Mouse (Mus musculus) C2C12 (cell line): Measurements from ENCODE around the gene Cdh4. TPM values are rescaled to one million over a fixed set of nuclear protein-coding genes. Genes with fewer than 3 reads are reported as not detected.

Experiments
- H3K27me3 ChIP-seq: one replicate; pipeline ENCODE4 v1.6.1; 2011; ENCODE audit not compliant: control insufficient read depth, insufficient read depth, insufficient read length
- H3K36me3 ChIP-seq: one replicate; pipeline ENCODE4 v1.6.1; 2011; ENCODE audit not compliant: control insufficient read depth, insufficient read depth
- H3K4me3 ChIP-seq: one replicate; pipeline ENCODE4 v1.5.1; 2011; ENCODE audit warnings: mild to moderate bottlenecking, control low read depth; ENCODE audit not compliant: poor library complexity, insufficient read depth, severe bottlenecking
- H3K79me2 ChIP-seq: one replicate; pipeline ENCODE4 v1.6.1; 2011; ENCODE audit not compliant: control insufficient read depth, insufficient read depth
- H3K79me3 ChIP-seq: one replicate; pipeline ENCODE4 v1.6.1; 2011; ENCODE audit warnings: low read depth, control low read depth
- H3ac ChIP-seq: one replicate; pipeline ENCODE3; 2011; ENCODE audit warnings: low read depth; ENCODE audit not compliant: control insufficient read depth, insufficient read length
- CEBPB ChIP-seq: IDR thresholded peaks from one replicate; pipeline ENCODE4 v1.6.1; 2011; ENCODE audit warnings: low read depth, mild to moderate bottlenecking, control low read depth, moderate library complexity
- CTCF ChIP-seq: IDR thresholded peaks from one replicate; pipeline ENCODE4 v1.5.1; 2011; ENCODE audit not compliant: control insufficient read depth, insufficient read depth, insufficient read length
- FOSL1 ChIP-seq: IDR thresholded peaks from one replicate; pipeline ENCODE4 v1.8.0; 2011; ENCODE audit warnings: mild to moderate bottlenecking, low read length; ENCODE audit not compliant: poor library complexity, insufficient read depth, severe bottlenecking
- MAX ChIP-seq: IDR thresholded peaks from one replicate; pipeline ENCODE4 v1.6.1; 2011; ENCODE audit warnings: mild to moderate bottlenecking, control low read depth
- MYOD1 ChIP-seq: IDR thresholded peaks from one replicate; pipeline ENCODE4 v1.6.1; 2011; ENCODE audit warnings: low read depth; ENCODE audit not compliant: control insufficient read depth, insufficient read length
- MYOG ChIP-seq: IDR thresholded peaks from one replicate; pipeline ENCODE4 v1.6.1; 2011; ENCODE audit not compliant: control insufficient read depth, insufficient read length; ENCODE audit errors: extremely low read depth
- USF1 ChIP-seq: IDR thresholded peaks from one replicate; pipeline ENCODE4 v1.6.1; 2011; ENCODE audit warnings: low read depth, mild to moderate bottlenecking, control low read depth, moderate library complexity
- polyA plus RNA-seq: library from polyadenylated mRNA; unstranded; fragments of >200 nt; fragmentation: generic; extraction: Trizol; gene quantifications from one replicate; pipeline ENCODE4 v1.2.1, GENCODE M21; 2012; ENCODE audit warnings: missing spikeins

The Cdh4 gene
- polyA plus RNA-seq, 1 experiment, result not detected

DNA sequence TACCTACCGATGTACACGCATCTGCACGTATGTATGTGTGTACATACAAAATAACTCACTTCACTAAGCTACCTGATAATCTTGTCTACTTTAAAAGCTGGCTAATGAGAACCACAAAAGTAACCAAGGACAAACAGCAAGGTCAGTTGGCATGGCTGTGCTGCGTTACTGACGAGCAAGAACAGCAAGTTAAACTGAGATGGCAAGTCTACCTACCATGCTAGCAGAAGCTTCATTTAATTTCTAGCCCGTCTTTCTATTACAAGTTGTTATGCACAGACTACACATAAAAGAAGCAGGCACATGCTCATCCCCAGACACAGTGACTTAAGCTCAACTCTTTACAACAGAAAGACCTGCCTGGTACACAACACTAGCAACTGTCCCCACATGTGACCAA, 504.3 kb downstream of the Cdh4 start:
- TF ChIP-seq MAX (no peak), USF1 (no peak), CTCF (no peak), MYOG (no peak), MYOD1 (no peak), FOSL1 (no peak), CEBPB (no peak)
- no peak overlapping the region for H3ac ChIP-seq
- H3K36me3 ChIP-seq, result no peaks in the 10 kb centered on the region
- H3K79me3 ChIP-seq, result peaks cover 86% of the 10 kb centered on the region
- peaks cover 100% of the 10 kb centered on the region for H3K79me2 ChIP-seq
- no peaks in the 10 kb centered on the region for H3K27me3 ChIP-seq
- no peak overlapping the region for H3K4me3 ChIP-seq

- TF ChIP-seq USF1 (no peak), MYOD1 (no peak), FOSL1 (no peak), MAX (no peak), MYOG (no peak), CEBPB (no peak), CTCF (no peak)
- H3K79me2 ChIP-seq, result peaks cover 100% of the 10 kb centered on the region
- no peaks in the 10 kb centered on the region for H3K36me3 ChIP-seq
- H3K27me3 ChIP-seq, result no peaks in the 10 kb centered on the region
- no peak overlapping the region for H3ac ChIP-seq
- H3K79me3 ChIP-seq, result peaks cover 90% of the 10 kb centered on the region
- H3K4me3 ChIP-seq, result no peak overlapping the region
Measured at GRCm38 (mm10) chr2:179947607-179948006, 505.4 kb downstream of the Cdh4 start.

DNA sequence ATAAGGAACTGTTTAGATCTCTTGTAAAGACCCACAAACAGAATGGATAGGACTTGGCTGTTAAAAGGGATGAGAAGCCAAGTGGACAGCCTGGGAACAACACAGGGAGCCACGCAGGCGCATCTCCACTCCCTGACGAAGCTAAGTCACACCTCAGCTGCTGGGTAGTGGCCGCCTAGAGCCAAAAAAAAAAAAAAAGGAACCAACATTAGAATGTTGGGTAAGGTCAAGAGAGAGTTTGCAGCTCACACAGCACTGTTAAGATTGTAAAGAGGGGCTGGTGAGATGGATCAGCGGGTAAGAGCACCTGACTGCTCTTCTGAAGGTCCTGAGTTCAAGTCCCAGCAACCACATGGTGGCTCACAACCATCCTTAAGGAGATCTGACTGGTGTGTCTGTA, 506.6 kb downstream of the Cdh4 start:
- Histone ChIP-seq H3K4me3 (no peak overlapping the region), H3K36me3 (no peaks in the 10 kb centered on the region), H3K79me3 (peaks cover 83% of the 10 kb centered on the region), H3K79me2 (peaks cover 100% of the 10 kb centered on the region), H3K27me3 (no peaks in the 10 kb centered on the region), H3ac (no peak overlapping the region)
- TF ChIP-seq MAX, result no peak
- no peak for TF ChIP-seq MYOD1
- no peak for TF ChIP-seq USF1
- TF ChIP-seq MYOG, result no peak
- no peak for TF ChIP-seq CTCF
- TF ChIP-seq FOSL1, result no peak
- no peak for TF ChIP-seq CEBPB
